Comparison of ENCODE assay signal across 9 mouse cellular contexts in genomic region chr7:132780611-132781010, GRCm38 (mm10). TPM values are rescaled to one million over a fixed set of nuclear protein-coding genes. Genes with fewer than 3 reads are reported as not detected.
DNase-seq lines count a peak whose midpoint lies in the region; ATAC-seq and TF ChIP-seq lines count a peak whose summit lies in the region.
"Had no signal": no experiment of that assay in that cellular context is flagged by ENCODE, and none has a peak within 500 bp of the region (broad histone marks: within the 10 kb centered on the region; RNA-seq: fewer than 3 reads in every experiment).

No protein-coding gene starts in this region.

- H3K9me3 ChIP-seq in embryonic facial prominence, embryonic 14.5 days (ENCODE audit: control insufficient read depth, low read length): no peaks in the 10 kb centered on the region
- H3K9me3 ChIP-seq in intestine, postnatal 0 days (ENCODE audit: control insufficient read depth): no peaks in the 10 kb centered on the region
- H3K9me3 ChIP-seq in liver, postnatal 0 days (ENCODE audit: low read length): no peaks in the 10 kb centered on the region
- no peaks in the 10 kb centered on the region for H3K9me3 ChIP-seq in stomach, embryonic 16.5 days (replicated peaks; ENCODE audit: control insufficient read depth, low read length)
- H3K9me3 ChIP-seq: G1E had no signal

- H3K4me3 ChIP-seq in embryonic facial prominence, embryonic 14.5 days (ENCODE audit: low read depth, low read length): no peak overlapping the region
- no peak overlapping the region for H3K4me3 ChIP-seq in intestine, postnatal 0 days (ENCODE audit: low read depth, low read length)
- no peak overlapping the region for H3K4me3 ChIP-seq in liver, postnatal 0 days (ENCODE audit: low read depth, low read length)
- no peak overlapping the region for H3K4me3 ChIP-seq in stomach, embryonic 16.5 days (replicated peaks; ENCODE audit: low read length)

- WGBS in embryonic facial prominence, embryonic 14.5 days: 49% methylated on average over 4 of the region's 4 CpGs
- WGBS in intestine, postnatal 0 days: 37% methylated on average over 4 of the region's 4 CpGs
- WGBS in liver, postnatal 0 days (ENCODE audit: insufficient replicate concordance): 78% methylated on average over 4 of the region's 4 CpGs
- 50% methylated on average over 4 of the region's 4 CpGs for WGBS in stomach, embryonic 16.5 days

- H3K27ac ChIP-seq in embryonic facial prominence, embryonic 14.5 days (replicated peaks; ENCODE audit: low read depth, low read length): peak overlapping the region; percentile 53; the same call in 1 of the 2 replicates
- H3K27ac ChIP-seq in intestine, postnatal 0 days (ENCODE audit: low read depth, low read length): no peak overlapping the region; the same call in 1 of the 2 replicates
- H3K27ac ChIP-seq in liver, postnatal 0 days (ENCODE audit: low read depth): peak overlapping the region; percentile 73
- H3K27ac ChIP-seq in stomach, embryonic 16.5 days (ENCODE audit: low read length): peak overlapping the region; percentile 36; the same call in 1 of the 2 replicates

- H3K9ac ChIP-seq in embryonic facial prominence, embryonic 14.5 days (ENCODE audit: low read depth, low read length): no peak overlapping the region
- no peak overlapping the region for H3K9ac ChIP-seq in intestine, postnatal 0 days (ENCODE audit: low read depth, low read length)
- H3K9ac ChIP-seq in liver, postnatal 0 days (replicated peaks): no peak overlapping the region
- H3K9ac ChIP-seq in stomach, embryonic 16.5 days (ENCODE audit: low read length): no peak overlapping the region

- peaks cover 15% of the 10 kb centered on the region for H3K4me1 ChIP-seq in embryonic facial prominence, embryonic 14.5 days (ENCODE audit: control insufficient read depth, insufficient read depth, low read length)
- H3K4me1 ChIP-seq in intestine, postnatal 0 days (replicated peaks; ENCODE audit: control insufficient read depth, insufficient read depth, low read length): peaks cover 29% of the 10 kb centered on the region
- peaks cover 34% of the 10 kb centered on the region for H3K4me1 ChIP-seq in liver, postnatal 0 days (ENCODE audit: insufficient read depth)
- H3K4me1 ChIP-seq in stomach, embryonic 16.5 days (ENCODE audit: control insufficient read depth, insufficient read depth, low read length): peaks cover 19% of the 10 kb centered on the region

- intact Hi-C loops in left cerebral cortex, postnatal 4 days (cut with DNase I): no loop called here

- H3K36me3 ChIP-seq in embryonic facial prominence, embryonic 14.5 days (ENCODE audit: control insufficient read depth, insufficient read depth, low read length): peaks cover 33% of the 10 kb centered on the region
- H3K36me3 ChIP-seq in intestine, postnatal 0 days (ENCODE audit: control insufficient read depth, insufficient read depth): peaks cover 31% of the 10 kb centered on the region
- peaks cover 26% of the 10 kb centered on the region for H3K36me3 ChIP-seq in liver, postnatal 0 days (replicated peaks; ENCODE audit: insufficient read depth, low read length)
- H3K36me3 ChIP-seq in stomach, embryonic 16.5 days (ENCODE audit: control insufficient read depth, insufficient read depth, low read length): no peaks in the 10 kb centered on the region

- DNase-seq in left cerebral cortex, postnatal 4 days: peak; percentile 69
- no peak for DNase-seq in left cerebral cortex, adult 11 months (ENCODE audit: low spot score)
- peak; percentile 46 for DNase-seq in embryonic facial prominence, embryonic 14.5 days (ENCODE audit: low spot score)
- DNase-seq in liver, postnatal 0 days: no peak
- no peak for DNase-seq in adrenal gland, postnatal 4 days (ENCODE audit: low spot score in 2 of 2)
- no peak for DNase-seq in spleen, postnatal 4 days (ENCODE audit: low spot score in 2 of 2)

- TF ChIP-seq EP300 in liver, postnatal 0 days (IDR thresholded peaks at IDR 0.05; ENCODE audit: low read depth): no peak

- no peak overlapping the region for H3K4me2 ChIP-seq in embryonic facial prominence, embryonic 14.5 days (ENCODE audit: low read depth, low read length)
- no peak overlapping the region for H3K4me2 ChIP-seq in intestine, postnatal 0 days (replicated peaks; ENCODE audit: low read depth)
- no peak overlapping the region for H3K4me2 ChIP-seq in liver, postnatal 0 days (ENCODE audit: low read depth, low read length)
- H3K4me2 ChIP-seq in stomach, embryonic 16.5 days (ENCODE audit: low read depth, low read length): no peak overlapping the region

- H3K27me3 ChIP-seq in embryonic facial prominence, embryonic 14.5 days (replicated peaks; ENCODE audit: control insufficient read depth, insufficient read depth, low read length): no peaks in the 10 kb centered on the region
- H3K27me3 ChIP-seq in intestine, postnatal 0 days (replicated peaks; ENCODE audit: control insufficient read depth, insufficient read depth, low read length): no peaks in the 10 kb centered on the region
- H3K27me3 ChIP-seq in liver, postnatal 0 days (ENCODE audit: insufficient read depth, low read length): no peaks in the 10 kb centered on the region
- H3K27me3 ChIP-seq in stomach, embryonic 16.5 days (ENCODE audit: control insufficient read depth, insufficient read depth, low read length): no peaks in the 10 kb centered on the region

- ATAC-seq in embryonic facial prominence, embryonic 14.5 days (ENCODE audit: low read depth): no peak; the same call in 1 of the 2 replicates
- peak; percentile 37; the same call in 1 of the 2 replicates for ATAC-seq in intestine, postnatal 0 days
- no peak for ATAC-seq in liver, postnatal 0 days
- ATAC-seq in stomach, embryonic 16.5 days (ENCODE audit: insufficient read depth, low FRiP score): no peak

- peak; percentile 47 for TF ChIP-seq CTCF in intestine, postnatal 0 days (IDR thresholded peaks at IDR 0.05; ENCODE audit: low read depth)
- peak; percentile 28 for TF ChIP-seq CTCF in liver, postnatal 0 days (IDR thresholded peaks at IDR 0.05; ENCODE audit: low read depth)

RNA-seq across cellular contexts. Expression of gene Fam53b, which starts 33.1 kb away (rescaled TPM):
- 10 to 100 TPM; 13.4 to 13.8 TPM for total RNA-seq in left cerebral cortex, postnatal 4 days (2021)
- 16.5 and 21.0 TPM in 2 replicates for polyA plus RNA-seq in embryonic facial prominence, embryonic 14.5 days (2014; fragmentation: Nextera tagmentation; extraction: Ambion mirVana)
- polyA plus RNA-seq in intestine, postnatal 0 days (2015; fragmentation: Nextera tagmentation; extraction: Ambion mirVana): 13.5 and 17.3 TPM in 2 replicates
- 15.2 and 17.2 TPM in 2 replicates for polyA plus RNA-seq in liver, postnatal 0 days (2015; fragmentation: Nextera tagmentation; extraction: Ambion mirVana)
- polyA plus RNA-seq in stomach, embryonic 16.5 days (2015; fragmentation: Nextera tagmentation; extraction: Ambion mirVana): 15.1 and 17.4 TPM in 2 replicates
- 10 to 100 TPM; 69.7 to 74.4 TPM for total RNA-seq in adrenal gland, postnatal 4 days (2021)

Comparison
In these comparisons a context has a peak if more than half of its experiments do, and no peak if none do; other contexts are left out.
1. DNase-seq: peak in left cerebral cortex, postnatal 4 days (single experiment) and embryonic facial prominence, embryonic 14.5 days (single experiment); none in left cerebral cortex, adult 11 months (single experiment), liver, postnatal 0 days (single experiment), adrenal gland, postnatal 4 days (0 of 2) and spleen, postnatal 4 days (0 of 2).